Mouse (Mus musculus): ENCODE measurements around the gene Pde4b.

DNA sequence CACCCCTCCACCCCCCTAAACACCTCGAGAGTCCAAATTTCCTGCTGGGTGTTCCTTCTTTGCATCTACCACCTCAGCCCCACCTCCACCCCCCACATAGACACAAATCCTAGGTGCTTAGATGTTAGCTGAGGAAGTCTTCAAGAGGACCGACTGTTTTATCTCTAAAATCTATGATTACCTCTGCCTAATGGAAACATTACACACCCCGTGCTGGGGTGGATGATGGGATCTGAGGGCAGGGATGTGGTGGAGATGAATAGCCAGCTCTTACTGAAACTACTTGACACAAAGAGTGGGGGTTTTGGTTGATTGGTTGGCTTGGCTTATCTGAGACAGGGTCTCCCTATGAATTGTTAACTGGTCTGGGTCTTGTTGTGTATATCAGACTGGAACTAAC, 471.0 kb downstream of the Pde4b start:
- TF ChIP-seq CTCF (conservative IDR thresholded peaks at IDR 0.05; ENCODE audit: insufficient read depth, insufficient read length, low read depth, low read length) (no peak), POLR2A (IDR thresholded peaks at IDR 0.05; ENCODE audit: low read depth, low read length) (no peak)

Measured in kidney, adult 2 months (tissue).